Mouse (Mus musculus) right cerebral cortex, postnatal 4 days (tissue): ENCODE results near the gene Gm10681.
"Not testable (repeated sequence)": the region's sequence is repeated elsewhere in the genome, so short reads cannot be mapped to it uniquely, and the experiment has no call there.

Source experiments
- DNase-seq: peaks from one replicate; pipeline ENCODE4 v3.0.0-alpha.2; 2022

Gm10681 gene

DNA sequence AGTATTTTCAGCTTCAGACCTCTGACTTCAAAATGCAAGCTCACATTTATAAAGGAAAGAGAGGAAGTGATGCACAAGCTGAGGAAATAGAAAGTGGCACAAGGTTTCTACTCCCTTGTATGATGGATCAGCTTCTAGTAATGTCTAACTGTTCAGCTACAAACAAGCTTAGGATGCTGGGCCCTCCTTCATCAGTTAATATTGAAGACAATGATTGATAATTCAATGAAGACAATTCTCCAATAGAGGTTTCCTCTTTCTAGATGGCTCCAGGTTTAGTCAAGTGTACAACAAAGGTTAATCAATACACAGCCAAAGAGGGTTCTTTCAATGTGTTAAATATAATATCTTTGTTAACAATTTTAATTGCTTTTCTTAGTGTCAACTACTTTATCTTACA lies at the start of gene Gm10681:
Gene Gm10681 (minus strand): TSS at position 101 of the 400 bp plus-strand sequence.
- DNase-seq = no peak

GRCm38 (mm10) chr3:98635145-98635544 lies 46.5 kb upstream of the Gm10681 start:
- no peak for DNase-seq

DNA sequence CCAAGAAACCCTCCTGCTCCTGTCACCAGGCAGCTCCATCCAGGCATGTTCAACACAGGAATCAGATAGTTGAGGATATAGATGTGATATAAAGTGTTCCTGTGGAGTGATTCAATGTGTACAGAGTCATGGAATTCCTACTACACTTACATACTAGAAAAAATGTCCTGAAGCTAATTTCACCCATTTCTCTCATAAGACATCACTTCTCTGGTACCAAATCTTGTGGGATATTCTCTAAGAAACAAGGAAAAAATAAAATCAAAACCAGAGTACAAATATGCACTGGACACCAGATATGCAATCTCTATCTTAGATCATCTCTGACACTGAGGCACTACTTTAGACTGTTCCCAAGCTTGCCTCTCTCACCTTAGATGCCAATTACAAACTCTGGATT lies 41.5 kb upstream of the Gm10681 start, which contains the start of gene Hsd3b5:
Gene Hsd3b5 (minus strand): TSS at position 101 of the 400 bp plus-strand sequence.
- no peak for DNase-seq

DNA sequence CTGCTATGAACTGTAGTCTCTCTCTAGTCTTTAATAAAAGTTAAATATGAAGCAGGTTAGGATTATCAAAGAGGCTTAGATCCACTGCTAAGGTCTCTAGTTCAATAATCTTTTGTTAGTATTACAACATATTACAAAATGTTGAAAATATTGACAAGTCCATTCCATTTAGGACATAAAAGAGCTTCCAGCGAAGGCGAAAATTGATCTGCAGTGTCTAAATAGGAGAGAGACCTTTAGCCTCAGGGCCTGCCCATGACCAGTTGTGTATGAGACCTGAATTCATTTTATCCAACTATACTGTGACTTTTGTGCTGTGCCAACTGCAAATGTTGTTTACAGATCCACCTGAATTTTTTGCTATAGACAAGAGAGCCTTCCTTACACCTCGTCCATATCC lies 41.0 kb upstream of the Gm10681 start:
- no peak for DNase-seq

DNA sequence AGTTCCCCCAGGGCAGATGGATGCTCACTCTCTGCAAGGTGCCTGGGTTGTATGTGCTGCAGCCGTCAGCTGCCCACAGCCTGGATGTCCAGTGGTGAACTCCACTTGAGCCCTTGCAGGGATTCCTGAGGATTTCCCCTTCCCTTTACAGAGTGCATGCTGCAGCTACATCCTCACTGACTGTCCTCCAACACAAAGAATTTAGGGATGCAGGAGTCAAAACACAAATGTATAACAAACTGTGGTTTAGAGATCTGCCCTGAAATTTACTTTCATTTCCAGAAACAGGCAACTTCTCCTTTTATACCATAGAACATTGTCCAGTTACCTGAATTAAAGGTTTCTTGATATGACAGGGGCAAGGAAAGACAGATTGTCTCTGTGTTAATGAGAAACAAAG lies 28.2 kb upstream of the Gm10681 start:
- DNase-seq = not testable (repeated sequence)

DNA sequence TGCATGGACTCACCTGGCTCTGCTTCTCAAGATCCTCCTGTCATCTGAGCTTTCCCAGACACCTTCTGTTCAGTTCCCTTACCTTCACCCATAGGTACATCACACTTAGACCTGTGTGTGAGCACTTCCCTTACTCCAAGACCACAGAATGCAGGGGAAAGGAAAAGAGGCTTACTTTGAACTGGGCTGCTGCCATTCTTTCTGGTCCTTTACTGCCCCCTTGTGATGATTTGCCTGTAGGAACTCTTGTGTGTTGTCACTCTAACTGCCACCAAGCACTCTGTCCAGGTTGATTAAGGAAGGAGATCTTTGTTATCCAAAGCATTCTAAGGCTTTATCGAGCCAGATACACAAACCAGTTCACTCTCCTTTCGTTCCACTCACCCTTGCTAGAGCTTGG lies 27.6 kb upstream of the Gm10681 start:
- DNase-seq = not testable (repeated sequence)

- not testable (repeated sequence) for DNase-seq
These were observed 25.9 kb upstream of the Gm10681 start for GRCm38 (mm10) chr3:98614406-98614927.

GRCm38 (mm10) chr3:98613963-98614362 lies 25.4 kb upstream of the Gm10681 start:
- DNase-seq = no peak

DNA sequence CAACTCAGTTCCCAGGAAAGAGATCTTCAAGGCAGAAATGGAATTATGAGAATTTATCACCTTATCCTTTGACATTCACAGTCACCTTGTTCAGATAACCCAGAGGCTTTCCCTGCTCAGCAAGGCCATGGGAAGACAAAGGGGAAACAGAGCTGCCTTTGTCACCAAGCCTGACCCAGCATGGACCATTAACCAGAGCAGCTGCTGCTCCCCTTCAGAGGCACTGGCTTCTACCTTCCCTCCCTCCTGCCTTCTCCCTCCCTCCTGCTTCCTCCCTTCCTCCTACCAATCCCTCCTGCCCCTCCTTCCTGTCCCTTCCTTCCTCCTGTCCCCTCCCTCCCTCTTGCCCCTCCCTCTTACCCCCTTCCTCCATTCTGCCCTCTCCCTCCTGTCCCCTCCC lies 24.9 kb upstream of the Gm10681 start:
- DNase-seq = not testable (repeated sequence)

DNA sequence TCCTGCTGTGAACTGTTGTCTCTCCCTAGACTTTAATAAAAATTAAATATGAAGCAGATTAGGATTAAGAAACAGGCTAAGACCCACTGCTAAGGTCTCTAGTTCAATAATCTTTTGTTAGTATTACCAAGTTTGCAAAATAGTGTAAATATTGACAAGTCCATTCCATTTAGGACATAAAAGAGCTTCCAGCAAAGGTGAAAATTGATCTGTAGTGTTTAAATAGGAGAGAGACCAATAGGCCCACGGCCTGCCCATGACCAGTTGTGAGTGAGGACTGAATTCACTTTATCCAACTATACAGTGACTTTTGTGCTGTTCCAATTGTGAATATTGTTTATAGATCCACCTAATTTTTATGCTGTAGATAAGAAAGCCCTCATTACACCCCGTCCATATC lies 886 bp downstream of the Gm10681 start:
- no peak for DNase-seq

DNA sequence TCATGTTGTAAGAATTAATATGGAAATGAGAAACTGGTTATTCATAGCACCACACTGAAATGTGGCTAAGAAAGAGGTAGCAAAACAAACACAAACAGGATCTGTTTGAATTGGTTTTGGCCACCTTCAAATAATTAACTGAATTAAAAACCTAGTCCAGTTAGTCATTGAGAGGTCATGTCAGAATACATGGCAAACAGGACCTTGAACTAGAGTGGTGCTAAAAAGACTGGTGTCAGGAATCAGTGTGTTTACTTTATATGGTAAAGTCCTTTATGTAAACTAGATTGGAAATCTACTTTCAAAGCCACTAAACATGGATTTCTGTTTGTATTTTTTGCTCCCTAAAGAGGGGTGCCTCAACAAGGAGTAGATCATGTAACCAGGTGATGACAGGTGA lies 6.0 kb downstream of the Gm10681 start:
- not testable (repeated sequence) for DNase-seq

DNA sequence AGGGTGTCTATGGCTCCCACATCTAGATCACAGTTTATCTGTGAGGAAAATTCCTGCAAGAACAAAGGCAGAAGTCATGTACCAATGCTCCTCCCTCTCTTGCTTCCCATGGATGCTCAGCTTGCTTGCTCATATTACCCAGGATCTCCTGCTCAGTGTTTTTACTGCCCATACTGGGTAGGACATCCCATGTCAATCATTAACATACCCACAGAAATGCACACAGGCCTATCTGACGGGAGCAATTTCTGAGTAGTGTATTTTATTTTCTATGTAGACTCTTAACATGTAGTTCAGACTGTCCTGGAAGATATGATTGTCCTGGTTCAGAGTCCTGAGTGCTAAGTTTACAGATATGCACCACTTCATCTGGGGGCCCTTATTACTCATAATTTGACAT lies 6.4 kb downstream of the Gm10681 start:
- DNase-seq = not testable (repeated sequence)

DNA sequence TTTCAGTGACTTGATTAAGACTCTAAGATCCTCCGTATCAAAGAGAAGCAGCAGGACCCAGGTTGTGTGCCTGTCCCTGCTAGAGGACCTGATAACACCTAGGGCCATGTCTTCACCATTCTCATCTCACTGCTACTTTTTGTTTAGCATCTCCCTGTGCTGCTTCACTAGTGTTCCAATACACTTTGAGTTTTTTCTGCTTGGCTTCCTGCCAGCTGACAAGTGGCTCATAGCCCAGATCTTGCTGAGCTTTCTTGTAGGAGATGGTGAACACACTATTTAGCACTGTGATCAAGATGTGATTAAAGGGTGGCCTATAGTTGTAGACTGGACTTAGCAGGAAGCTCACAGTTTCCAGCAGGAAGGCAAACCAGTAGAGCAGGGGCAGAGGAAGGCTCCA lies 7.6 kb downstream of the Gm10681 start:
- DNase-seq = peak; percentile 73

- DNase-seq = not testable (repeated sequence)
These were observed 20.9 kb downstream of the Gm10681 start for GRCm38 (mm10) chr3:98567717-98568116.

DNA sequence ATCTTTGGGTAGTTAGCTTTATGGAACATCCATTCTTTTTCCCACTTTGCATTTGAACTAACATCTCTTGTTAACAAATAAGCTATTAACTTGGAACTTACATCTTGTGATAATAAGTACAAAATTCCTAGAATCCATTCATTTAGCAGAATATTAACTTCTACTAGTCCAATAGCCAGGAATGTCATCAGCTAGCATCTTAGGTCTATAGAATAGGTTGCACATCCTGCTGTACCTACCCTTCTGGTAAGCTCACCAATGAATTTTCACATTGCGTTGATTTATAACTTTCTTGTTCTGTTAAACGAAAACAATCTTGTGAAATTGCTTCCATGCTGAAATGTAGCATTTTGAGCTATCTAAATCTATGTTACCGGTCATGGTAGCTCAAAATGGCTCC lies 23.7 kb downstream of the Gm10681 start:
- DNase-seq = not testable (repeated sequence)

DNA sequence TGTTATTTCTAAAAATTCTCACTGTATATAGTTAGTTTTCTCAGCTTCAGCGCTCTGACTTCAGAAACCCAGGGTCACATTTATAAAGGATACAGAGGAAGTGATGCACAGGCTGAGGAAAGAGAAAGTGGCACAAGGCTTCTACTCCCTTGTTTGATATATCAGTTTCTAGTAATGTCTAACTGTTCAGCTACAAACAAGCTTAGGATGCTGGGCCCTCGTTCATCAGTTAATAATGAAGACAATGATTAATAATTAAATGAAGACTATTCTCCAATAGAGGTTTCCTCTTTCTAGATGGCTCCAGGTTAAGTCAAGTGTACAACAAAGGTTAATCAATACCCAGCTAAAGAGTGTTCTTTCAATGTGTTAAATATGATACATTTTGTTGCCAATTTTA lies 24.8 kb downstream of the Gm10681 start:
- DNase-seq = not testable (repeated sequence)

DNA sequence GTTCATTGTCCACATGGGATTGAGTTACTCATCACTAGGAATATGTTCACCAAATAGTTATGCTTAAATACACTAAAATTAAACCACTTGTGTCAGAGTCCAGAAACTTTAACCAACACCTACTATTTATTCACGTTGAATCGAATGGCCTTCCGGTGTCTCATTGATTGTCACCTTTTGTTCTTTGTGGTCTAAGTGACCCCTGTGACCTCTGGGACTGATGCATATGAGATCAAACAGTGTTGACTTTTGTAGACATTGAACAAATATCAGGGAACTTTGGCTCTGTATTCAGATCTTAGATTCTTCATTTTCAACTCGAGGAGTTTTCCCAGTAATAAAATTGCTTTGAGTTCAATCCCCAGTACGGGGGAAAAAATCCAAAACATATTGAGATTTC lies 27.9 kb downstream of the Gm10681 start:
- DNase-seq = not testable (repeated sequence)

GRCm38 (mm10) chr3:98550832-98551231 lies 37.8 kb downstream of the Gm10681 start:
- not testable (repeated sequence) for DNase-seq

GRCm38 (mm10) chr3:98550215-98550614 lies 38.4 kb downstream of the Gm10681 start:
- not testable (repeated sequence) for DNase-seq

DNA sequence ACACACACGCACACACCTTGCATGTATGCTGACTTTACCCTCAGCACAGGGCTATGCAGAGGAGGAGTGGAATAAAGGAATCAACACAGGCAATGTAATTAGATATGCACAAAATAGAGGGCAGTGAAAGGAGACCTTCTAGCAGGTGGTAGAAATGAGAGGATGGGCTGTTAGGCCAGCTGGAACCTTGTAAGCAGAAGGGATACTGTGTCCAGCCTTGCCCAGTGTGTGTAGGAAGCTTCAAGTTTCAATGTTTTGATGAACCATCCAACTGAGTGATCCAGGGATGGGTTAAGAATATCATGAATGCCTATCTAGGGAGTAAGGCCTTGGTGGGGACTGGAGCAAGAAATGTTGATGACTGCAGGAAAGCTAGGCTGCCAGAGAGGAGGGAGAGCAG lies 40.1 kb downstream of the Gm10681 start:
- DNase-seq = not testable (repeated sequence)

DNA sequence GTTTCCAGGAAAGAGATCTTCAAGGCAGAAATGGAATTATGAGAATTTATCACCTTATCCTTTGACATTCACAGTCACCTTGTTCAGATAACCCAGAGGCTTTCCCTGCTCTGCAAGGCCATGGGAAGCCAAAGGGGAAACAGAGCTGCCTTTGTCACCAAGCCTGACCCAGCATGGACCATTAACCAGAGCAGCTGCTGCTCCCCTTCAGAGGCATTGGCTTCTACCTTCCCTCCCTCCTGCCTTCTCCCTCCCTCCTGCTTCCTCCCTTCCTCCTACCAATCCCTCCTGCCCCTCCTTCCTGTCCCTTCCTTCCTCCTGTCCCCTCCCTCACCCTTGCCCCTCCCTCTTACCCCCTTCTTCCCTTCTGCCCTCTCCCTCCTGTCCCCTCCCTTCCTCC lies 41.0 kb downstream of the Gm10681 start:
- DNase-seq = not testable (repeated sequence)

GRCm38 (mm10) chr3:98524978-98525377 lies 63.6 kb downstream of the Gm10681 start:
- DNase-seq = not testable (repeated sequence)

DNA sequence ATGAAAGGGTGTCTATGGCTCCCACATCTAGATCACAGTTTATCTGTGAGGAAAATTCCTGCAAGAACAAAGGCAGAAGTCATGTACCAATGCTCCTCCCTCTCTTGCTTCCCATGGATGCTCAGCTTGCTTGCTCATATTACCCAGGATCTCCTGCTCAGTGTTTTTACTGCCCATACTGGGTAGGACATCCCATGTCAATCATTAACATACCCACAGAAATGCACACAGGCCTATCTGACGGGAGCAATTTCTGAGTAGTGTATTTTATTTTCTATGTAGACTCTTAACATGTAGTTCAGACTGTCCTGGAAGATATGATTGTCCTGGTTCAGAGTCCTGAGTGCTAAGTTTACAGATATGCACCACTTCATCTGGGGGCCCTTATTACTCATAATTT lies 64.1 kb downstream of the Gm10681 start:
- not testable (repeated sequence) for DNase-seq

DNA sequence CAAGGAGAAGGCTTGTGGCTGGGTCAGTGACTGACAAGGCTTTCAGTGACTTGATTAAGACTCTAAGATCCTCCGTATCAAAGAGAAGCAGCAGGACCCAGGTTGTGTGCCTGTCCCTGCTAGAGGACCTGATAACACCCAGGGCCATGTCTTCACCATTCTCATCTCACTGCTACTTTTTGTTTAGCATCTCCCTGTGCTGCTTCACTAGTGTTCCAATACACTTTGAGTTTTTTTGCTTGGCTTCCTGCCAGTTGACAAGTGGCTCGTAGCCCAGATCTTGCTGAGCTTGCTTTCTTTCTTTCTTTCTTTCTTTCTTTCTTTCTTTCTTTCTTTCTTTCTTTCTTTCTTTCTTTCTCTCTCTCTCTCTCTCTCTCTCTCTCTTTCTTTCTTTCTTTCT lies 65.8 kb downstream of the Gm10681 start:
- not testable (repeated sequence) for DNase-seq

GRCm38 (mm10) chr3:98510414-98510813 lies 78.2 kb downstream of the Gm10681 start, which contains the start of gene Hsd3b4:
TSS of gene Hsd3b4 (minus strand) at chr3:98510514.
- DNase-seq = not testable (repeated sequence)
